Mouse (Mus musculus) heart, embryonic 15.5 days (tissue): ENCODE results near the gene Nnmt. TPM values are rescaled to one million over a fixed set of nuclear protein-coding genes. Genes with fewer than 3 reads are reported as not detected.

ENCODE experiments used
- ATAC-seq: fragments of 200-750 bp; cut with Nextera tagmentation; replicated peaks from 2 replicates; pipeline ENCODE4 v1.8.0; 2017; ENCODE audit warnings: low read depth, moderate TSS enrichment; ENCODE audit not compliant: insufficient number of reproducible peaks, insufficient read depth, low FRiP score
- H3K27ac ChIP-seq: fragments of 300-500 bp; sonication (generic); 2 replicates; pipeline ENCODE4 v1.5.1; 2015; ENCODE audit warnings: mild to moderate bottlenecking, inconsistent platforms
- H3K27me3 ChIP-seq: fragments of 300-500 bp; sonication (generic); 2 replicates; pipeline ENCODE4 v1.6.1; 2015; ENCODE audit warnings: inconsistent platforms
- H3K36me3 ChIP-seq: fragments of 300-500 bp; sonication (generic); 2 replicates; pipeline ENCODE4 v1.6.1; 2015; ENCODE audit warnings: mild to moderate bottlenecking, inconsistent platforms
- H3K4me1 ChIP-seq: fragments of 300-500 bp; sonication (generic); replicated peaks from 2 replicates; pipeline ENCODE4 v1.6.1; 2015; ENCODE audit warnings: inconsistent platforms
- H3K4me2 ChIP-seq: fragments of 300-500 bp; sonication (generic); 2 replicates; pipeline ENCODE4 v1.6.1; 2015; ENCODE audit warnings: inconsistent platforms, mild to moderate bottlenecking, moderate library complexity
- H3K4me3 ChIP-seq: fragments of 300-500 bp; sonication (generic); 2 replicates; pipeline ENCODE4 v1.5.1; 2015; ENCODE audit warnings: mild to moderate bottlenecking, inconsistent platforms
- H3K9ac ChIP-seq: fragments of 300-500 bp; sonication (generic); 2 replicates; pipeline ENCODE4 v1.6.1; 2015; ENCODE audit warnings: mild to moderate bottlenecking, inconsistent platforms
- H3K9me3 ChIP-seq: fragments of 300-500 bp; sonication (generic); replicated peaks from 2 replicates; pipeline ENCODE4 v1.6.1; 2016; ENCODE audit warnings: inconsistent platforms
- WGBS: fragments of 180-500 bp; shearing (Covaris S2); methylation state at CpG from one replicate; pipeline ENCODE4 v1.1.7; 2015; ENCODE audit warnings: mixed read lengths; 5-methylcytosine and 5-hydroxymethylcytosine counted together
- polyA plus RNA-seq: library from polyadenylated mRNA; unstranded; fragments of >200 nt; fragmentation: Nextera tagmentation; extraction: Ambion mirVana; gene quantifications from 2 replicates; pipeline ENCODE4 v1.2.1, GENCODE M21; 2015

Gene Nnmt
- polyA plus RNA-seq, 1 experiment from 2014 or later: 6.2 TPM

DNA sequence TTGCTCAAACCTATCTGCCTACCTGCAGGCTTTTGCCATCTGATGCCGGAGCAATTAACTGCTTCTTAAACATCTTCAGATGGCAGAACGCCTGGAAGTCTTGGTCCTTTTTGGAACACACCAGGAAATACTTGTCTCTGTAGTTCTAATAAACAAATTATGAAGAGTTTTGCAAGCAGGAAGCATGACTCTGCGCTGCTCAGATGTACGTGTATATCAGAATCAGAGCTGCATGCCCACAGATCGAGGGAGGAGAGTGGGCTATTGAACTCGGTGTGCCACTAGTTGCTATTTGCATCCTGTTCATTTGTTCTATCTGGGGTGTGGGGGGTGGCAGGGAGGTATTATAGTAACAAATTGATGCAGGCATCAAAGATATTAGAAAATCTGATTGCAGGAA is 28.2 kb upstream of the Nnmt start:
- 80% methylated on average over 6 of the region's 6 CpGs for WGBS

DNA sequence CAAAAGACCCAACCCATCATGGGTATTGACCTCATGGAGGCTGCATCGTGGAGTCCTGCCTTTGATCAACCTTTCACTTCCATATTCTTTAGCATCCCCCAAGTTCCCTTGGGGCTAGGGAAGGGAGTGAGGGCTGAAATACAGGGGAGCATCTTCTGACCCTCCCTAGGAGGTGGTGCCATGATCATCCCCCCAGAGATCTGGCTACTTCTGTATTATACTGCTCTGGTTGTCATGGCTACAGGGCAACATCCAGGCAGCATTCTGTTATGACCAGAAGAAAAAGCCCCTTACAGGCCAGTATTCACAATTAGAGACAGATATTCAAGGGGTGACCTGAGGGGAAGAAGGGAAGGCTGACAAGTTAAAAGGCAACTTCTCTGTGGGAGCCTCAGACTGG is 14.3 kb upstream of the Nnmt start:
- 76% methylated on average over 1 of the region's 1 CpGs for WGBS
- H3K27me3 ChIP-seq: peaks cover 8% of the 10 kb centered on the region; the same call in 1 of the 2 replicates
- no peaks in the 10 kb centered on the region for H3K36me3 ChIP-seq
- H3K4me2 ChIP-seq: no peak overlapping the region
- H3K9ac ChIP-seq: no peak overlapping the region
- H3K4me3 ChIP-seq: no peak overlapping the region
- no peak overlapping the region for H3K27ac ChIP-seq
- ATAC-seq: no peak
- H3K4me1 ChIP-seq: peaks cover 16% of the 10 kb centered on the region
- no peaks in the 10 kb centered on the region for H3K9me3 ChIP-seq

More for the DNA sequence above, 28.2 kb upstream of the Nnmt start:
- no peak overlapping the region for H3K9ac ChIP-seq
- no peaks in the 10 kb centered on the region for H3K36me3 ChIP-seq
- ATAC-seq: no peak
- H3K9me3 ChIP-seq: no peaks in the 10 kb centered on the region
- H3K27me3 ChIP-seq: peaks cover 21% of the 10 kb centered on the region; the same call in 1 of the 2 replicates
- H3K4me1 ChIP-seq: 0 out of 2 replicates have a peak, but pooled peaks cover 2% of the 10 kb centered on the region
- no peak overlapping the region for H3K4me2 ChIP-seq
- H3K4me3 ChIP-seq: no peak overlapping the region
- no peak overlapping the region for H3K27ac ChIP-seq

GRCm38 (mm10) chr9:48618589-48618988 is 13.6 kb upstream of the Nnmt start:
- H3K4me1 ChIP-seq: peaks cover 16% of the 10 kb centered on the region
- H3K36me3 ChIP-seq: no peaks in the 10 kb centered on the region
- no peak overlapping the region for H3K9ac ChIP-seq
- peak; percentile 53 for ATAC-seq
- WGBS: 14% methylated on average over 6 of the region's 6 CpGs
- H3K4me3 ChIP-seq: peak overlapping the region; percentile 30
- H3K9me3 ChIP-seq: no peaks in the 10 kb centered on the region
- peak overlapping the region; percentile 63 for H3K27ac ChIP-seq
- H3K27me3 ChIP-seq: peaks cover 8% of the 10 kb centered on the region; the same call in 1 of the 2 replicates
- H3K4me2 ChIP-seq: peak overlapping the region; percentile 62

DNA sequence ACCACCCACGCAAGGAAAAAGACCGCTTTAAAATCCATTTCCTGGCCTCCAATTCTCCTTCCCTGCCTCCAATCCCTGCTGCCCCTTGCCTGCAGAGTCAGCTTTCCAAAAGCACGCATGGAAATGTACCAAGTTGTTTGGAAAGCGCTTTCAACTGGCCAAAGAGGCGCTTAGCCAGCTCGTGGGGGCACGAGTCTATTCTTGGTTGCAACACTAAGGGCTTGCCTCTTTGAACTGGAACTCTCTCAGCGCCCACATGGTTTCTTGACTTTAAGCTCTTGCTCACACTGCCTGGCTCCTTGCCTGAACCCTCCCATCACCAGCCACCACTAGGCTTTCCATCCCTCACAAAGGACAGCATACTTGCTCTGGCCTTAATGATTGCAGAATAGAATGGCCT is 13.2 kb upstream of the Nnmt start:
- no peaks in the 10 kb centered on the region for H3K9me3 ChIP-seq
- peaks cover 8% of the 10 kb centered on the region; the same call in 1 of the 2 replicates for H3K27me3 ChIP-seq
- peak overlapping the region; percentile 30 for H3K4me3 ChIP-seq
- H3K36me3 ChIP-seq: no peaks in the 10 kb centered on the region
- peak overlapping the region; percentile 62 for H3K4me2 ChIP-seq
- 37% methylated on average over 8 of the region's 8 CpGs for WGBS
- H3K9ac ChIP-seq: no peak overlapping the region
- H3K4me1 ChIP-seq: peaks cover 16% of the 10 kb centered on the region
- H3K27ac ChIP-seq: peak overlapping the region; percentile 63
- ATAC-seq: peak; percentile 77; the same call in 1 of the 2 replicates

DNA sequence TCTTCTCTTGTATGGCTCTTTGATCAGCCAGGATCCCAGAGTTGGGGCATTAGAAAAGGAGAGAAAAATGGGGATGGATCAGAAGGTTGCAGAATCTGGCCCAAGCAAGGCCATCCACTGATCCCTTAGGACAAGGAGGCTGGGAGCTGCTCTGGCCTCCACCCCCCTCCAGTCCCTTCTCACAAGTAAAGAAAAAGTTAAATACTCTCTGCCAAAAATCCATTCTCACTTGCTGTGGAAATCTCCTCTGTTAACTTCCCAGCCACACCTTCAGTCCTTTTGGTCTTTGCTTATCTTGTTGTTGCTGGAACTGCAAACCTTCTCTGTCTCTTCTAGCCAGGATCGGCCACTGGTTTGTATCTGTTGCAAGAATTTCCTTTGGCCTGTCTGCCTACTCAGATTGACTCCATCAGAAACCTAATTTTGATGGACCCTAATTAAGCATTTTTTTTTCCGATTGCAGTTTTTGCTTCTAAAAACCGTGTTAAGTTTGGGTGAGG is 12.6 kb upstream of the Nnmt start:
- no peaks in the 10 kb centered on the region for H3K9me3 ChIP-seq
- peak overlapping the region; percentile 63; the same call in 1 of the 2 replicates for H3K27ac ChIP-seq
- H3K27me3 ChIP-seq: peaks cover 8% of the 10 kb centered on the region; the same call in 1 of the 2 replicates
- H3K9ac ChIP-seq: no peak overlapping the region
- no peaks in the 10 kb centered on the region for H3K36me3 ChIP-seq
- 52% methylated on average over 3 of the region's 3 CpGs for WGBS
- ATAC-seq: no peak
- no peak overlapping the region for H3K4me2 ChIP-seq
- no peak overlapping the region for H3K4me3 ChIP-seq
- peaks cover 16% of the 10 kb centered on the region for H3K4me1 ChIP-seq

DNA sequence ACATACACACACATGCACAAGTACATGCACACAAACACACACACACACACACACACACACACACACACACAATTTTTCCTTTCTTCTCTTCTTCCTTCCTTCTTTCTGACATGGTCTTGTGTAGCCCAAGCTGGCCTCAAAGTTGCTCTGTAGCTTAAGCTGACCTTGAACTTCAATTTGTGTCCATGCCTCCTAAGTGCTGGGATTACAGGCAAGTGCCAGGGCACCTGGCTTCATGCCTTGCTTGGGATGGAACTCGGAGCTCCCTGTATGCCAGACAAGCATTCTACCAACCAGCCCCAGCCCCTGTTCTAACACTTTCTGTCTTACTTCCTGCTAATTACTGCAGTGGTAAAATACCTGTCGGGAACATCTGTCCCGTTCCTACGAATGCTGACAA is 8.3 kb upstream of the Nnmt start:
- WGBS: 81% methylated on average over 4 of the region's 4 CpGs
- no peak overlapping the region for H3K4me3 ChIP-seq
- H3K9me3 ChIP-seq: no peaks in the 10 kb centered on the region
- no peak overlapping the region for H3K4me2 ChIP-seq
- no peak for ATAC-seq
- H3K36me3 ChIP-seq: no peaks in the 10 kb centered on the region
- no peaks in the 10 kb centered on the region for H3K27me3 ChIP-seq
- no peak overlapping the region for H3K27ac ChIP-seq
- peaks cover 11% of the 10 kb centered on the region for H3K4me1 ChIP-seq
- H3K9ac ChIP-seq: no peak overlapping the region

DNA sequence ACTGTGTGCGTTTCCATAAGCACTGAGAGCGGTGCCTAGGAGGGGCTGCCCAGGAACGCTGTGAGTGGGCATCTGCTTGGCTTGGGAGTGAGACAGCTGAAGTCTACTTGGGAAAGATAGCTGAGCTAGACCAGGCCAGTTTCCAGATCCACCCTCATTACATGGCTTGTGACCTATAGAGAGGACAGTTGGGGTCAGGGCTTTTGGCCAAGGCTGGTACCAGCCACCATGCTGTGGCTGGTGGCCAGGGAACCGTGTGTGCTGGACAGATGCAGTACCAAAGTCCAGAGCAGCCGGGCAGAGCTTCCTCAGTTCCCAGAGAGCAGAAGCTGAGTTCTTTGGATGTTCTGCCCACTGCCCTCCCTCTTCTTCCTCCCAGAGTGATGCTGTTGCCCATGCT is 7.6 kb upstream of the Nnmt start:
- no peak for ATAC-seq
- Histone ChIP-seq H3K36me3 (no peaks in the 10 kb centered on the region), H3K4me3 (no peak overlapping the region), H3K9me3 (no peaks in the 10 kb centered on the region), H3K27me3 (no peaks in the 10 kb centered on the region), H3K27ac (no peak overlapping the region), H3K9ac (no peak overlapping the region), H3K4me2 (no peak overlapping the region), H3K4me1 (peaks cover 6% of the 10 kb centered on the region; the same call in 1 of the 2 replicates)
- 75% methylated on average over 5 of the region's 5 CpGs for WGBS

DNA sequence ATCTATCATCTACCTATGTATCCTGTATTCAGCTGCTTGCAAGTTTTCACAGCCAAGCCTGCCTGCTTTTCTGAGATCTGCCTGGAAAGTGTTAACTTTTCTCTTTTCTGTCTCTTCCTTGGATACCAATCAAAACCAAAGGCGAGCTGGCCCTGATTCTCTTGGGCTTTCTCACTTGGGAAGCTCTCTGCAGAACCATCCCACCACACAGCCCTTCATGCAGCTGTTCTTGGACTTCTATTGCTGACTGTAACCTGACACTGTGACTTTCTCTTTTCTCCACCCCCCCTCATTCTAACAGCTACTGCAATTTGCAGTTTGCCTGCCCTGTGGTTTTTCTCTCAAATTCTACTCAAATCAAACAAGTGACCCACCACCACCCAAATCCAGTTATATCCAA is 6.1 kb upstream of the Nnmt start:
- Histone ChIP-seq H3K9me3 (no peaks in the 10 kb centered on the region), H3K4me2 (no peak overlapping the region), H3K9ac (no peak overlapping the region), H3K27me3 (no peaks in the 10 kb centered on the region), H3K36me3 (no peaks in the 10 kb centered on the region), H3K4me3 (no peak overlapping the region), H3K4me1 (no peaks in the 10 kb centered on the region), H3K27ac (no peak overlapping the region)
- no peak for ATAC-seq
- 19% methylated on average over 1 of the region's 1 CpGs for WGBS

- ATAC-seq: no peak
- 62% methylated on average over 4 of the region's 4 CpGs for WGBS
Observed at GRCm38 (mm10) chr9:48609734-48610133, 4.8 kb upstream of the Nnmt start.

GRCm38 (mm10) chr9:48607417-48607816 is 2.5 kb upstream of the Nnmt start:
- H3K36me3 ChIP-seq: no peaks in the 10 kb centered on the region
- ATAC-seq: no peak
- no peaks in the 10 kb centered on the region for H3K4me1 ChIP-seq
- no peak overlapping the region for H3K9ac ChIP-seq
- H3K9me3 ChIP-seq: no peaks in the 10 kb centered on the region
- H3K4me3 ChIP-seq: no peak overlapping the region
- H3K4me2 ChIP-seq: no peak overlapping the region
- no peak overlapping the region for H3K27ac ChIP-seq
- 78% methylated on average over 7 of the region's 7 CpGs for WGBS
- H3K27me3 ChIP-seq: no peaks in the 10 kb centered on the region

More at GRCm38 (mm10) chr9:48609734-48610133, 4.8 kb upstream of the Nnmt start:
- H3K27me3 ChIP-seq: no peaks in the 10 kb centered on the region
- no peak overlapping the region for H3K4me3 ChIP-seq
- no peaks in the 10 kb centered on the region for H3K4me1 ChIP-seq
- H3K36me3 ChIP-seq: no peaks in the 10 kb centered on the region
- H3K4me2 ChIP-seq: no peak overlapping the region
- H3K9ac ChIP-seq: no peak overlapping the region
- H3K9me3 ChIP-seq: no peaks in the 10 kb centered on the region
- no peak overlapping the region for H3K27ac ChIP-seq

- no peak overlapping the region for H3K4me2 ChIP-seq
- 83% methylated on average over 7 of the region's 7 CpGs for WGBS
- H3K36me3 ChIP-seq: no peaks in the 10 kb centered on the region
- no peak overlapping the region for H3K4me3 ChIP-seq
- no peak overlapping the region for H3K9ac ChIP-seq
- no peaks in the 10 kb centered on the region for H3K9me3 ChIP-seq
- no peak overlapping the region for H3K27ac ChIP-seq
- H3K4me1 ChIP-seq: no peaks in the 10 kb centered on the region
- no peaks in the 10 kb centered on the region for H3K27me3 ChIP-seq
- ATAC-seq: no peak
Observed at GRCm38 (mm10) chr9:48606171-48606570, 1.2 kb upstream of the Nnmt start.

DNA sequence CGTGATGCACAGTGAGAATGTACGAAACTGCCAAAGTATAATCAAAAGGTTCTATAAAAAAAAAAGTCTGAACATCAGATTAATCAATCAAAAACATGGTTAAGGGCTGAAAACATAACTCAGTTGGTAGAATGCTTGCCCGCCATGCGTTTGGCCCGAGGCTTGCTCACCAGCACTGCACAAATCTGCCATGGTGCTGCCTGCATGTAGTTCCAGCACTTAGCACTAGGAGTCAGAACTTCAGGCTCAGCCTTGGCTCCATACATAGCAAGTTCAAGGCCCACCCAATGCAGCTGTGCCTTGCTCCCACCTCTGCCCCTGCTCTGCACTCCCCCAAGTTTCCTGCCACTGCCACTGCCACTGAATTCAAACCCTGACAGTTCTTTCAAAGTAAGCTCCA is 744 bp upstream of the Nnmt start:
- H3K9me3 ChIP-seq: no peaks in the 10 kb centered on the region
- no peak overlapping the region for H3K4me3 ChIP-seq
- H3K4me2 ChIP-seq: no peak overlapping the region
- no peaks in the 10 kb centered on the region for H3K27me3 ChIP-seq
- WGBS: 76% methylated on average over 5 of the region's 5 CpGs
- H3K4me1 ChIP-seq: no peaks in the 10 kb centered on the region
- no peak overlapping the region for H3K9ac ChIP-seq
- no peak overlapping the region for H3K27ac ChIP-seq
- no peaks in the 10 kb centered on the region for H3K36me3 ChIP-seq
- no peak for ATAC-seq
